Mouse (Mus musculus) lung, adult 10 weeks (tissue): ENCODE data around the gene Gm10228. TPM values are rescaled to one million over a fixed set of nuclear protein-coding genes. Genes with fewer than 3 reads are reported as not detected.

Experiments
- polyA plus RNA-seq: library from polyadenylated mRNA; stranded (reverse); fragments of 350-450 nt; fragmentation: Illumina TruSeq; extraction: RNeasy Lipid Tissue Mini Kit (QIAGEN cat#74804); gene quantifications from one replicate; pipeline ENCODE4 v1.2.3, GENCODE M21; 2014; ENCODE audit warnings: low read depth, low replicate concordance; ENCODE audit not compliant: insufficient read depth

Gm10228 gene
- not detected for polyA plus RNA-seq

DNA sequence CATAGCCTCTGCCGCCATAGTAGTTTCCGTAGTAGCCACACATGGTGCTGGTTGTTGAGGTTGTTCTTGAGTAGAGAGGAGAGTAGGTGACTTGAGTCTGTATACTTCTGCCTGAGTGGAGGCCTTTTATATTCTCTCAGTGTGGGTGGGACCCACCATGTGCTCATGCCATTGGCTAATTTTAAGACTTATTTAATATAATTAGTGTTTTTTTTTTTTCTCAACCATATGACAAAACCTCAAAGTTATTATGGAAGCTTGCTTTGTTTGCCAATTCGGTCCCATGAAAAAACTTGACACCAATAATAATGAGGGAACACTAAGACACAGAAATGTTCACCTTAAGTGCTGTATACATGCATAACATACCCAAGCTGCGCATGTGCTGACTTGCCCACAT is at the start of gene Gm10228:
Gene Gm10228, minus strand, starts transcription at position 101 of the 400 bp plus-strand sequence.

DNA sequence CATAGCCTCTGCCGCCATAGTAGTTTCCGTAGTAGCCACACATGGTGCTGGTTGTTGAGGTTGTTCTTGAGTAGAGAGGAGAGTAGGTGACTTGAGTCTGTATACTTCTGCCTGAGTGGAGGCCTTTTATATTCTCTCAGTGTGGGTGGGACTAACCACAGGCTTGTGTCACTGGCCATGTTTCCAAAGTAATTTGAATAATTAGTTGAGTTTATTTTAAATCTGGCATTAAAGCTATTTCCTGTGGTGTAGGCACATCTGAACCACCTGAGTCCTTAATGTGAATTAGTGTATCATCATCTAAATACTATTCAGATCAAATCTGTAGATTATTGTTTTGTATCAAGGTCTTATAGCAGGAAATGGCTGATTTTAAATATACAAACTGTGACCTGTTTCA is 22.6 kb upstream of the Gm10228 start, which contains the start of gene 1110025L11Rik:
Gene 1110025L11Rik, minus strand, starts transcription at position 101 of the 400 bp plus-strand sequence.

DNA sequence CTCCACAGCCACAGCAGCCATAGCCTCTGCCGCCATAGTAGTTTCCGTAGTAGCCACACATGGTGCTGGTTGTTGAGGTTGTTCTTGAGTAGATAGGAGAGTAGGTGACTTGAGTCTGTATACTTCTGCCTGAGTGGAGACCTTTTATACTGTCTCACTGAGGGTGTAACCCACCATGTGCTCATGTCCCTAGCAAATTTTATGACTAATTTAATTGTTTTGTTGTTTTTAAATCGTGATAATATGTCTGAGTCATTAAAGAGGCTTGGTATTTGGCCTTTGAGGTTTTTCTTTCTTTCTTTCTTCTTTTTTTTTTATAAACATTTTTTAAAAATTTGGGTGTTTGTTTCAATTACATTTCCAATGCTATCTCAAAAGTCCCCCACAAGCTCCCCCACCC is 6.5 kb upstream of the Gm10228 start, which contains the start of gene Krtap6-5:
Gene Krtap6-5, minus strand, starts transcription at position 101 of the 400 bp plus-strand sequence.

DNA sequence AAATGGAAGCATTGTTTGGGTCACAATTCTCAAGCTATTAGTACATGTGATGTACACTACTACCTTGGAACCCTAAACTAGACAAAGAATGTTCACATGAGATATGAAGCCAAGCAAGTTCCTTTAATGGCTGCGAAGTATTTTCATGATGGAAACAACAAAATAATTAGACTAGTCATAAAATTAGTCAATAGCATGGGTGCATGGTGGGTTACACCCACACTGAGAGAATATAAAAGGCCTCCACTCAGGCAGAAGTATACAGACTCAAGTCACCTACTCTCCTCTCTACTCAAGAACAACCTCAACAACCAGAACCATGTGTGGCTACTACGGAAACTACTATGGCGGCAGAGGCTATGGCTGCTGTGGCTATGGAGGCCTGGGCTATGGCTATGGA is 9.9 kb downstream of the Gm10228 start, which contains the start of gene Krtap6-1:
Gene Krtap6-1, plus strand, starts transcription at position 301 of the 400 bp plus-strand sequence.

DNA sequence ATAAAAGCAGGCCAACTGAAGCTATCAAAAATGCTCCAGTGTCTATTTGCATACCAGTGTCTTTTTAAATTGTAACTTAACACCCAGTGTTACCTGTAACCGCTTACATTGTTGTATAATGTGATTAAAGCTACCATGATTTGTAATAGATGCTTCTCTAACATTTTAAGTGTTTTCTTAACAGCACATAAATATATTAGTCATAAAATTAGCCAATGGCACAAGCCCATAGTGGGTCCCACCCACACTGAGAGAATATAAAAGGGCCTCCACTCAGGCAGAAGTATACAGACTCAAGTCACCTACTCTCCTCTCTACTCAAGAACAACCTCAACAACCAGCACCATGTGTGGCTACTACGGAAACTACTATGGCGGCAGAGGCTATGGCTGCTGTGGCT is 26.3 kb downstream of the Gm10228 start, which contains the start of gene Gm10229:
Gene Gm10229, plus strand, starts transcription at position 301 of the 400 bp plus-strand sequence.

DNA sequence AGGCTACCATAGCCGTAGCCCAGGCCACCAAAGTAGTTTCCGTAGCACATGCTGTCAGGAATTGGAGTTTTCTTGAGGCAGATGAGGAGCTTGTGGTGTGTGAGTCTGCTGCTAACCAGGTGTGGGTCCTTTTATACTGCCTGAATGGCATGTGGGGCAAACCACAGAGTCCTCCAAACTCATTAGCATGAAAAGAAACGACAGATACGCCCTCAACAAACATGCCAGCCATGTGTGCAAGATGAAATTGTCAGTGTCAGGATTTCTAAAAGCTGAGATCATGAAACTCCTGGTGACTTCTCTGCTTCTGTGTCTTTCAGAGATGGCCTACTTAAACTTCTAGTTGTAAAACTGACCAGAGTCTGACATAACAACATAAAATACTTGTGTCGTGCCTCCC is 30.6 kb downstream of the Gm10228 start, which contains the start of gene Krtap22-2:
Gene Krtap22-2, minus strand, starts transcription at position 101 of the 400 bp plus-strand sequence.

Other genes with a start within 250 kb of the Gm10228 start
- gene Gm20741, start 229.3 kb downstream of the Gm10228 start, polyA plus RNA-seq = not detected
- not detected for gene Krtap15, start 221.3 kb downstream of the Gm10228 start, polyA plus RNA-seq
- not detected for gene Krtap14, start 215.3 kb downstream of the Gm10228 start, polyA plus RNA-seq
- gene Krtap19-1, start 172.1 kb downstream of the Gm10228 start, polyA plus RNA-seq = not detected
- gene Krtap19-2, start 167.2 kb downstream of the Gm10228 start, polyA plus RNA-seq = not detected
- not detected for gene Krtap19-3, start 163.4 kb downstream of the Gm10228 start, polyA plus RNA-seq
- gene Krtap19-4, start 156.4 kb downstream of the Gm10228 start, polyA plus RNA-seq = not detected
- not detected for gene Krtap19-5, start 145.0 kb downstream of the Gm10228 start, polyA plus RNA-seq
- gene Krtap19-9b, start 109.2 kb downstream of the Gm10228 start, polyA plus RNA-seq = not detected
- not detected for gene Krtap16-3, start 78.6 kb downstream of the Gm10228 start, polyA plus RNA-seq
- gene Krtap22-2, start 30.7 kb downstream of the Gm10228 start, polyA plus RNA-seq = not detected
- not detected for gene Gm10229, start 26.2 kb downstream of the Gm10228 start, polyA plus RNA-seq
- not detected for gene Krtap6-1, start 9.8 kb downstream of the Gm10228 start, polyA plus RNA-seq
- not detected for gene Krtap6-5, start 6.4 kb upstream of the Gm10228 start, polyA plus RNA-seq
- not detected for gene 1110025L11Rik, start 22.5 kb upstream of the Gm10228 start, polyA plus RNA-seq
- gene Krtap6-3, start 42.5 kb upstream of the Gm10228 start, polyA plus RNA-seq = not detected
- gene Gm6358, start 99.4 kb upstream of the Gm10228 start, polyA plus RNA-seq = not detected
- gene Gm10061, start 109.6 kb upstream of the Gm10228 start, polyA plus RNA-seq = not detected
- not detected for gene Gm9789, start 116.5 kb upstream of the Gm10228 start, polyA plus RNA-seq
- gene Gm7735, start 128.0 kb upstream of the Gm10228 start, polyA plus RNA-seq = not detected
- gene 1110057P08Rik, start 133.3 kb upstream of the Gm10228 start, polyA plus RNA-seq = not detected
- not detected for gene Krtap20-2, start 164.4 kb upstream of the Gm10228 start, polyA plus RNA-seq